Mouse (Mus musculus) small intestine, adult 2 months (tissue): ENCODE data around the gene Itga3.

Source experiments
- CTCF ChIP-seq: fragments of 200-500 bp; IDR thresholded peaks from 2 replicates; pipeline ENCODE4 v1.5.1; 2012; ENCODE audit warnings: low read depth, mild to moderate bottlenecking, control low read depth, inconsistent platforms, low read length, moderate library complexity, mixed read lengths; ENCODE audit not compliant: insufficient replicate concordance, insufficient read length; ENCODE audit errors: extremely low read depth
- POLR2A ChIP-seq: fragments of 200-500 bp; IDR thresholded peaks from 2 replicates; pipeline ENCODE4 v1.6.1; 2012; ENCODE audit warnings: low read depth, mild to moderate bottlenecking, control low read depth, inconsistent platforms, low read length, moderate library complexity

GRCm38 (mm10) chr11:95069226-95069957 is 7.2 kb downstream of the Itga3 start:
- TF ChIP-seq CTCF: no peak
- TF ChIP-seq POLR2A: no peak
